Mouse (Mus musculus) limb, embryonic 11.5 days (tissue): Measurements from ENCODE around the gene Shisa6. TPM values are rescaled to one million over a fixed set of nuclear protein-coding genes. Genes with fewer than 3 reads are reported as not detected.

Experiments used
- ATAC-seq: fragments of 200-750 bp; cut with Nextera tagmentation; 2 replicates; pipeline ENCODE4 v1.8.0; 2017; ENCODE audit warnings: low read depth; ENCODE audit not compliant: insufficient number of reproducible peaks, low FRiP score, low TSS enrichment
- DNase-seq: peaks from one replicate; pipeline ENCODE4 v3.0.0-alpha.2; 2015; ENCODE audit warnings: low spot score
- H3K27ac ChIP-seq: fragments of 300-500 bp; sonication (generic); replicated peaks from 2 replicates; pipeline ENCODE4 v1.5.1; 2014; ENCODE audit warnings: low read depth, mild to moderate bottlenecking, low read length
- H3K27me3 ChIP-seq: fragments of 300-500 bp; sonication (generic); 2 replicates; pipeline ENCODE4 v1.6.1; 2014; ENCODE audit warnings: mild to moderate bottlenecking, low read length, mixed read lengths; ENCODE audit not compliant: control insufficient read depth, insufficient read depth
- H3K36me3 ChIP-seq: fragments of 300-500 bp; sonication (generic); 2 replicates; pipeline ENCODE4 v1.6.1; 2014; ENCODE audit warnings: mild to moderate bottlenecking, low read length, moderate library complexity, mixed read lengths; ENCODE audit not compliant: control insufficient read depth, insufficient read depth
- H3K4me1 ChIP-seq: fragments of 300-500 bp; sonication (generic); 2 replicates; pipeline ENCODE4 v1.6.1; 2014; ENCODE audit warnings: low read length, mixed read lengths; ENCODE audit not compliant: control insufficient read depth, insufficient read depth
- H3K4me2 ChIP-seq: fragments of 300-500 bp; sonication (generic); 2 replicates; pipeline ENCODE4 v1.6.1; 2014; ENCODE audit warnings: low read depth, mild to moderate bottlenecking, moderate library complexity; ENCODE audit not compliant: severe bottlenecking
- H3K4me3 ChIP-seq: fragments of 300-500 bp; sonication (generic); 2 replicates; pipeline ENCODE4 v1.5.1; 2014; ENCODE audit warnings: low read depth, low read length
- H3K9ac ChIP-seq: fragments of 300-500 bp; sonication (generic); 2 replicates; pipeline ENCODE4 v1.6.1; 2014; ENCODE audit warnings: mild to moderate bottlenecking, low read length
- H3K9me3 ChIP-seq: fragments of 300-500 bp; sonication (generic); 2 replicates; pipeline ENCODE4 v1.6.1; 2016; ENCODE audit warnings: low read length; ENCODE audit not compliant: control insufficient read depth
- WGBS: fragments of 180-500 bp; shearing (Covaris S2); extraction: QIAGEN DNeasy Blood & Tissue Kit; methylation state at CpG from one replicate; pipeline ENCODE4 v1.1.7; 2014; 5-methylcytosine and 5-hydroxymethylcytosine counted together
- polyA plus RNA-seq: library from polyadenylated mRNA; unstranded; fragments of >200 nt; fragmentation: Nextera tagmentation; extraction: Ambion mirVana; gene quantifications from 2 replicates; pipeline ENCODE4 v1.2.1, GENCODE M21; 2014

The Shisa6 gene
- polyA plus RNA-seq, 1 experiment from 2014 or later = 0.15 TPM

DNA sequence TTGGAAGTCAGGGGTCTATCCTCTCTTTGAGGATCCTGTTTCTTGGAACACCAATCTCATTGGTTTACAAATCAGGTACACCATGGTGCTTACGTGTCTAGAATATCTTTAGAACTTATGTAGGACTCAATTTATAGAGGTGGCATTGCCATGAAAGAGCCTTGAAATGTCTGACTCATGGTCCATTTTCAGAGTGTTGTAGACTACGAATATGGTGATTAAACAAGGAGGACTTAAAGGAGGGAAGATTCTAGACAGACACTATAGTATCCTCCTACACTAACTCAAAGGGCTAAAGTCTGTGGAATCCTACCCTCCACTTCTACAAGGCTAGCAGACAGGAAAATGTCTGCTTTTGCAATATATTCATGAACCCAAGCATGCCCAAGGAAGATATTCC lies 265.6 kb downstream of the Shisa6 start:
- H3K36me3 ChIP-seq = no peaks in the 10 kb centered on the region
- no peaks in the 10 kb centered on the region for H3K4me1 ChIP-seq
- H3K9ac ChIP-seq = no peak overlapping the region
- ATAC-seq = no peak
- H3K4me2 ChIP-seq = no peak overlapping the region
- no peaks in the 10 kb centered on the region for H3K27me3 ChIP-seq
- no peaks in the 10 kb centered on the region for H3K9me3 ChIP-seq
- WGBS = 84% methylated on average over 2 of the region's 2 CpGs
- no peak overlapping the region for H3K27ac ChIP-seq
- no peak for DNase-seq
- H3K4me3 ChIP-seq = no peak overlapping the region

- WGBS = 19% methylated on average over 3 of the region's 3 CpGs
- H3K4me1 ChIP-seq = no peaks in the 10 kb centered on the region
- H3K4me2 ChIP-seq = no peak overlapping the region
- H3K27ac ChIP-seq = no peak overlapping the region
- no peak overlapping the region for H3K9ac ChIP-seq
- no peak overlapping the region for H3K4me3 ChIP-seq
- H3K36me3 ChIP-seq = no peaks in the 10 kb centered on the region
- DNase-seq (peak; percentile 81), ATAC-seq (no peak)
- H3K27me3 ChIP-seq = no peaks in the 10 kb centered on the region
- no peaks in the 10 kb centered on the region for H3K9me3 ChIP-seq
Observed at GRCm38 (mm10) chr11:66258851-66259250, 266.9 kb downstream of the Shisa6 start.

DNA sequence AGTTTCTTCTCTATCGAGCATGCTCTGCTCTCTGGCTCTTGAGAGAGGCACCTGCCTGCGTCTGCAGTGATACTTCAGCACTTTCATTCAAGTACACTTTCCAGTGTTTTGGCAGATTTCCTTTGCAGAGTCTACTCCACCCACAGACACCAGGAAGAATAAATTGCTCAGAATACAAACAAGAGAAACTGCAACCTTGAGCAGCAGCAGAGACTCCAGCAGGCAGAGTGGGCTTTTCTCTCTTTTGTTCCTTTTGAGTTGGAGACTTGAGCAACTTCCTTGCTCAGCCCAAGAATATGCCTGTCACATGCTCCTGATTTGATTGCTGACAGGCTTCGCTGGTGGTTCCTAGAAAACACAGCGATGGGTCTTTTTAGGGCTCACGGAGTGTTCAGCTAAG lies 278.6 kb downstream of the Shisa6 start:
- no peak overlapping the region for H3K9ac ChIP-seq
- H3K27ac ChIP-seq = no peak overlapping the region
- H3K4me1 ChIP-seq = no peaks in the 10 kb centered on the region
- WGBS = 84% methylated on average over 5 of the region's 5 CpGs
- H3K4me2 ChIP-seq = no peak overlapping the region
- no peaks in the 10 kb centered on the region for H3K9me3 ChIP-seq
- no peak overlapping the region for H3K4me3 ChIP-seq
- no peaks in the 10 kb centered on the region for H3K27me3 ChIP-seq
- H3K36me3 ChIP-seq = no peaks in the 10 kb centered on the region
- ATAC-seq (no peak), DNase-seq (no peak)

DNA sequence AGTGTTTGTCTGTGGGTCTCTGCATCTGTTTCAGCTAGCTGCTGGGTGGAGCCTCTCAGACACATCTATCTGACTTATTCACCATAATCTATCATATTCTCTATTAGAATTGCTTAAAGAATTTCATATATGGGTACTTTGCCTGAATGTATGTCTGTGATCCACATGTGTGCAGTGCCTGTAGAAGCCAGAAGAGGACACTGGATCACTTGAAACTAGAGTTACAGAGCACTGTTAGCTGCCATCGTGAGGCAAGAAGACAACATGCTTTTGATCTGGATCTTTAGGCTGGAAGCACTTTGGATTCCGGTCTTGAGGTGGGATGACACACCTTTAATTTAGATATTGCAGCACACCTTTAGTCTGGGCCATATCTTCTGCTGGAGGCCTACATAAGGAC lies 289.2 kb downstream of the Shisa6 start:
- H3K4me1 ChIP-seq = no peaks in the 10 kb centered on the region
- H3K4me2 ChIP-seq = no peak overlapping the region
- H3K27ac ChIP-seq = no peak overlapping the region
- H3K9ac ChIP-seq = no peak overlapping the region
- no peak overlapping the region for H3K4me3 ChIP-seq
- no peaks in the 10 kb centered on the region for H3K36me3 ChIP-seq
- ATAC-seq = no peak
- H3K27me3 ChIP-seq = no peaks in the 10 kb centered on the region
- DNase-seq = no peak
- no peaks in the 10 kb centered on the region for H3K9me3 ChIP-seq
- WGBS = 71% methylated on average over 2 of the region's 2 CpGs

DNA sequence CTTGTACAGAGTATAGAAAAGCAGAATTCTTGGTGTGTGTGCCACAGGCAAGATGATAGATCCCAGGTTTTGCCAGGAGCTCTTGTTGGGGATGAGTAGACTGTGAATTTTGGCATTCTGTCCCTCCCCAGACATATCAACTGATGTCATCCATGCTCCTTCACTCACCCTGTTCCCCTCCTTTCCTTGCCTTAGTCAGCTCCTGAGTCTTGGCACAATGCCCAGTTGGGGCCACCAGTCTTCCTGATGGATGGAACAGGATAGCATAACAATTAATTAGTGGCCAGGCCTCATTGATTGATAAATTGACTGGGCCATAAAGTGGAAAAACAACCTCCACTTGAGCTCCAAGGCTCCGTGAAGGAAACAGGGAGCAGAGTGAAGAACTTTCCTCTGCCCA lies 292.9 kb downstream of the Shisa6 start:
- Histone ChIP-seq H3K27ac (no peak overlapping the region), H3K27me3 (no peaks in the 10 kb centered on the region), H3K36me3 (no peaks in the 10 kb centered on the region), H3K4me3 (no peak overlapping the region), H3K9me3 (no peaks in the 10 kb centered on the region), H3K9ac (no peak overlapping the region), H3K4me1 (no peaks in the 10 kb centered on the region), H3K4me2 (no peak overlapping the region)
- no peak for DNase-seq
- no peak for ATAC-seq
- WGBS = 38% methylated on average over 1 of the region's 1 CpGs

DNA sequence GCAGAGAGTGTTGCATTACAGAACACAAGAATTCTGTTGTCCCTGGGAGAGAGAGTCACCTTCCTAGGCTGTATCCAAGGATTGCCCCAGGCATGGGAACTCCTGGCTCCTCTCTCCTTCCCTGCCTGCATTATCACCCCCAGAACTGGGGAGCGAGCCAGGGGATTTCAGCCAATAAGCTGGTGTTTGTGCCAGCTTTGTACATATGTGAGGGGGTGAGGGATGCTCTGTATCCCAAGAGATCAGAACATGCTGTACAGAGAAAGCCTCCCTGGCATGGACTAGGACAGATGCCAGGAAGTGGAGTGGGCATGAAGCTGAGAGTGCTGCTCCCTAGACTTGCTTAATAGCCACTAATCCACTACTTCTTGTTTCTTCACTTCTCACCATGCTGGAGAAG lies 303.6 kb downstream of the Shisa6 start:
- Histone ChIP-seq H3K9me3 (no peaks in the 10 kb centered on the region), H3K9ac (no peak overlapping the region), H3K27me3 (no peaks in the 10 kb centered on the region), H3K4me3 (no peak overlapping the region), H3K4me2 (no peak overlapping the region), H3K4me1 (no peaks in the 10 kb centered on the region), H3K36me3 (no peaks in the 10 kb centered on the region), H3K27ac (no peak overlapping the region)
- DNase-seq (no peak), ATAC-seq (no peak)
- 73% methylated on average over 1 of the region's 1 CpGs for WGBS

DNA sequence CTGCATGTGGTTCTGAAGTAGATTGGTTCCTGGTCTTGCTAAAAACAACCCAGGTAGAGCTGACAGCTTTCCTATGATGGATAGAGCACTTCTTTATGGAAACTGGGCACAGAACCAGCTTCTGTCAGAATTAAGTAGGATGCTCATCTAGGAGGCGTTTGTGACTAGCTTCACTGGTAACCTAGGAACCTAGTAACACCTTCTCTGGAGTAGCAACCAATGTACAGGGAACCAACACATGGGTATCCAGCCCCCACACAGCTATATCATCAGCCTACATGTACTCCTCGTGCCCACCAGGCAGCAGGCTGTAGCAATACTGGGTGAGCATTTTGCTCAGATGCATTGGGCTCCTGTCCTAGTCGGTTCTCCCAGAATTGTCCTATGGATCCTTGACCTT lies 307.3 kb downstream of the Shisa6 start:
- no peak for ATAC-seq
- Histone ChIP-seq H3K9me3 (no peaks in the 10 kb centered on the region), H3K27me3 (no peaks in the 10 kb centered on the region), H3K4me1 (no peaks in the 10 kb centered on the region), H3K36me3 (no peaks in the 10 kb centered on the region), H3K9ac (no peak overlapping the region), H3K27ac (no peak overlapping the region), H3K4me3 (no peak overlapping the region), H3K4me2 (no peak overlapping the region)
- DNase-seq = no peak
- 84% methylated on average over 3 of the region's 3 CpGs for WGBS

DNA sequence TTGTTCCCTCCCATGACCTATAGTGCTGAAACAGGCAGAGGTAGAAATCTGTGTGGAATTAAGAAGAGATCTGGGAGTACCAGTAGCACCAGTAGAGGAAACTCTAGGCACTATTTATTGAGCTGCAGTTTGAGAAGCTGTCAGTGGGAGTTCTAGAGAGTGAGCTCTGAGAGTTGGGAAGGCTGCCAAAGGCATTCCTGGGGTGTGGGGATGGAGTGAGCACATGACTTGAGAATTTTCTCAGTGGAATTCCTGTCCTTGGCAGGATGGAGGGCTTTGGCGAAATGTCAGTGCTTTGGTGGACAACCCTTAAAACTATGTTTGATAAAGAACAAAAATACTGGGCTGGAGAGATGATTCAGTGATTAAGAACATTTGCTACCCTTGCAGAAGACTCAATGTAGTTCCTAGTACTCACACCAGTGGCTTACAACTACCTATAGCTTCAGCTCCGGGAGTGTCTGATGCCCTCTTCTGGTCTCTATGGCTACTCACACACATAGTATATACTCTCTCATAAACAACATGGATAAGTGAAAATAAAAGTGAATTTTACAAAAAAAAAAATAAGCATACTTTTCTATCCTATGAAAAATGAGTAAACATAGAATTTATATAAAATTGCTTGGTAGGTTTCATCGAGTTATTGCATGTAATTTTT lies 337.0 kb downstream of the Shisa6 start:
- no peak overlapping the region for H3K4me3 ChIP-seq
- H3K27ac ChIP-seq = no peak overlapping the region
- H3K4me2 ChIP-seq = no peak overlapping the region
- no peak for ATAC-seq
- no peak overlapping the region for H3K9ac ChIP-seq
- no peaks in the 10 kb centered on the region for H3K9me3 ChIP-seq
- 87% methylated on average over 3 of the region's 3 CpGs for WGBS
- H3K4me1 ChIP-seq = no peaks in the 10 kb centered on the region
- no peak for DNase-seq
- no peaks in the 10 kb centered on the region for H3K27me3 ChIP-seq
- no peaks in the 10 kb centered on the region for H3K36me3 ChIP-seq

GRCm38 (mm10) chr11:66188146-66188545 lies 337.6 kb downstream of the Shisa6 start:
- Histone ChIP-seq H3K4me3 (no peak overlapping the region), H3K36me3 (no peaks in the 10 kb centered on the region), H3K4me2 (no peak overlapping the region), H3K4me1 (no peaks in the 10 kb centered on the region), H3K27me3 (no peaks in the 10 kb centered on the region), H3K27ac (no peak overlapping the region), H3K9ac (no peak overlapping the region), H3K9me3 (no peaks in the 10 kb centered on the region)
- DNase-seq (no peak), ATAC-seq (no peak)
- 86% methylated on average over 2 of the region's 2 CpGs for WGBS
